Mouse (Mus musculus) right cerebral cortex, postnatal 36 days (tissue): ENCODE measurements at regions not wholly inside any gene's neighbourhood (a gene's known extent, or its start where the extent isn't known, plus 50 kb on each side); places are given as distances from the start of the nearest gene placed in this dataset.

Experiments
- DNase-seq, 2 experiments: peaks; one replicate each; pipeline ENCODE4 v3.0.0; 2022; ENCODE audit warnings: low spot score in 2 of 2, mixed read lengths in 1 of 2

DNA sequence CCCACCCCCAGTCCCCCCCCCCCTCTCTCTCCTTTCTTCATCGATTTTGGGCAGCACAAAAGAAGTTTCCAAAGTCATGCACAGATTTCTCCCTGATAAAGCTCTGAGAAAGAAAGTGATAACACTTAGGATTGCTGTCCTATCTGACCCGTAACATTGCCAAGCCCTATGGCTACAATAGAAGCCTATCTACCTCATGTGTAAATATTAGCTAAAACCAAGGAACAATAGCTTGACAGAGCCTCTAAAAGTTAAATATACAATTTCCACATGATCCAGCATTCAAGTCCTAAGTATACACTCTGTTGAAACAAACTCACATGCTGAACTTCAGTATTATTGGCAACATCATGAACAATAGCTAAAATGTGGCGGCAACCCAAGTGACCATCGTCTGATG is 864.9 kb downstream of the Efnb2 start:
- DNase-seq, result no peak

DNA sequence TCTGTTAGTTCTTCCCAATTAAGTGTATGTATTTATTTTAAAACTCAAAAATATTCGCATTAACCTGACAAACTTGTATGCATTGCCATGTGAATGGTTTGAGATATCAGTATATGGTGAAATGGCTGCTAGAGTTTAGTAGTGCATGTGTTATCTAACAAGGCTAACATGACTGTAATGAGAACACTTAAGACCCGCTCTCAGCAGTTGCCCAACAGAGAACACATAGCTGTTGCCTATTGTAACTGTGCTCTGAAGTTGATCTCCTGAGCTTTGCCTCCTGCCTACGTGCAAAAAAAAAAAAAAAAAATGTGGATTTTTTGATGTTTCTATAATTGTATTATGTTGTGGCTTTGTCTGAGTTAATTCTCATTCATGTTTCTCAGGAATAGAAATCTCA is 897.2 kb downstream of the Efnb2 start:
- no peak for DNase-seq

DNA sequence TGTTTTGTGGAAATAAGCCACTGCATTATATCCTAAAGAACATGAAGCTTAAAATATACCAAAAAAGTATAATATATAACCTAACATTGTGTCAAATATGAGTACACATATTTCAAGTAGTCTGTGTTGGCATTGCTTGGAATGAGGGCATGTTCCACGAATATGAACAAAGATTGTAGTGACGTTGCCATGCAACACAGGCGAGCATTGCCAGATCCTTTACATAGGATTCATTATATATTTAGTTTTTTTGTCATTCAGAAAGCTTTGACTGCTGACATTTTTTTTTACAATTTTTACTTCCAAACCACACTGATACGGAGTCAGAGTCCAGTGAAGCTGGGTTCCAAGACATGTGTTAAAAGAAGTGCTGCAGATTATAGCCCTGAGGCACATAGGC is 900.1 kb downstream of the Efnb2 start:
- no peak for DNase-seq

DNA sequence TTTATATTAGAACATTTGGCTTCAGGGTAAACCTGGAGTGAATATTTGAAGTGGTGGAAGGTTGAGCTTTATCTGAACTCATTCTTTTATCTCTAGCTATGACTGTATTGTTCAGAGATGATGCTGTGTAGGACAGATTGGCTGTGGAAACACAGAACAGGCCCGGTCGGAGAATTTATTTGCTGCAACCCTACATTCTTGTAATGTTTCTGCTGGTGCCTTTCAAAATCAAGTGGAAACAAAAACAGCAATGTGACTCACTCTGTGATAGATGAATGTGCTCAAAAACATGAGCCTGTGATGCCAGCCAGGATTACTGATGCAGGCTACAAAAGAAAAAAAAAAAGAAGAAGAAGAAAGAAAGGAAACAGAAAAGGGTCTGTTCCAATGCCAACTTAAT is 928.3 kb downstream of the Efnb2 start:
- DNase-seq, result no peak

DNA sequence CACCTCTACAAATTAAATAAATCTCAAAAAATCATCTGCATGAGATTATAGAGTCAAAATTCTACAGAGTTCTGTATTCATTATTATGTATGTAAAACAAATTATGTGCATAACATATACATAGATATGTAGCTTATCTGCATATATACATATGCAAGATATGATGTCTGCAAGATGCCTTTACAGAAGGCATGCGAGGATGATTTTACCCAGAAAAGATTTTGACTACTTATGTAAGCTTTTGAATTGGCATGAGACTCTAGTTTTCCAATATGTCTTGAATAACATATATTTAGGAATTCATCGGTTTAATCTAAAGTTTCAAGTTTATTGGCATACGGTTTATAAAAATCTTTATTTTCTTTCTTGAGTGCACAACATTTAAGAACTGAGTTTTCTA is 939.2 kb downstream of the Efnb2 start:
- DNase-seq, result no peak

DNA sequence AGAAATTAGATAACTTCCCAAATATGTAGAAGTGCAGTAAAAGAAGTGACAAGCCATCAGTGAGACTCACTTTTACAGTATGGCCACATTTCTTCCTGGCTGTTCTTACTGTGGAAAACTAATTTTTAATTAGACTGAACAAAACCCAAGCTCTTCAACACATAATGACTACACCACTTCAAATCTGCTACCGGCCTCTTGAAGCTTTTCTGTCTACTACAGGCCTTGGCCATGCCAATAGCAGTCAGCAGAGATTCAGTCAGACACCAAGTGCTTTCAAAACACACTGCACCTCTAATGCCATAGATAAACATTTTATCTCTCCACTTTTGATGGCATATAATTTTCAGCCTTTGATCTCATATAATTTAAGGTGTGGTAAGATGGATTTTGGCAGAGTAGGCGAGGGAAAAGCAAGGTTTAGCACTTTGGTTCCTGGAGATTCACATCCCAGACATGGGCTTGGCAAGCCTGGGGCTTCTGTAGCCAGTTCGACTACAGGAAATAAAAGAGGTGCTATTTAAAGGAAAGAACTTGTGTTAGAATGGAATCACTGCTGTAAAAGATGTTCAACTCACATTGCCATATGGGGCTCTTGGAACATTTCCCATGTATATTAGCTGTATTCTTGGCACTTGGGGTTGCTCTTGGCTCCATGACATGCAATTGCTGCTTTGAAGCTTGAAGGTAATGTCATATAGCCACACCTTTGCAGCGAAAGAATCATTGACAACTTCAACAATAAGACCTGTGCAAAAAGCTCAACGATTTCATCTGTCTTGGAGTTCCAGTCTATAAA is 941.9 kb downstream of the Efnb2 start:
- DNase-seq, result peak; percentile 33 to 66

DNA sequence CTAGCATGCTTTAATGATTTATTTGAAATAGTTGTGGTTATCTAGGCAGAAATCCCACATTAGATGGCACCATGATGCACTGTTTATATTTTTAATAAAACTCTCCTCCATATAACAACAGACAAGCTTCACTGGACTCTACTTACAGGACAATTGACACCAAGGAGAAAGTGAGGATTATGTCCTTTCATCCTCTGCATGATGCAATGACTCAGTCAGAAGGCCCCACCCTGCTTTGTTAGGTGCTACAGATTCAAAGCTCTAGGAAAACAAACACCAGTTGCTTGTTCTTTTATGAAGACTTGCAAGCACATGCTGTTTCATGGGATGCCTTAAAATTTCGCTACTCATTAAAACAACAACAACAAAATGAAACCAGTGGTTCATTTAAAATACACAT is 950.3 kb downstream of the Efnb2 start:
- no peak for DNase-seq

DNA sequence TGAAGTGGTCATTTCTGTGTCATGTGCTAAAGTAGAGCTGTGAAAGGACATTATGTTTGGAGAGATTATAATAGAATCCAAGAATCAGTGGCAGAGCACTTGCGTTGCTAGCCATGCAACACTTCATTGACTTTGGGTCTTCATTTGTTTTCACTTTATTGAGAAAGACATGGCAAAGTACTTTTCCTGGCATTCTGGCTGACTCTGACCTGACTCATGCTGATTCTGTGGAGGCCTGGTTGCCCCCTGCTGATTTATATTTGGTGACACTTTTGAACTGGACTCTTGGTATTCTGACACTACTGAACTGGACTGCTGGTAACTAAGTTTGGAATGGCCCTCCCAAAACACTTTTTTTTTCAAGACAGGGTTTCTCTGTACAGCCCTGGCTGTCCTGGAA is 951.6 kb downstream of the Efnb2 start:
- no peak for DNase-seq

DNA sequence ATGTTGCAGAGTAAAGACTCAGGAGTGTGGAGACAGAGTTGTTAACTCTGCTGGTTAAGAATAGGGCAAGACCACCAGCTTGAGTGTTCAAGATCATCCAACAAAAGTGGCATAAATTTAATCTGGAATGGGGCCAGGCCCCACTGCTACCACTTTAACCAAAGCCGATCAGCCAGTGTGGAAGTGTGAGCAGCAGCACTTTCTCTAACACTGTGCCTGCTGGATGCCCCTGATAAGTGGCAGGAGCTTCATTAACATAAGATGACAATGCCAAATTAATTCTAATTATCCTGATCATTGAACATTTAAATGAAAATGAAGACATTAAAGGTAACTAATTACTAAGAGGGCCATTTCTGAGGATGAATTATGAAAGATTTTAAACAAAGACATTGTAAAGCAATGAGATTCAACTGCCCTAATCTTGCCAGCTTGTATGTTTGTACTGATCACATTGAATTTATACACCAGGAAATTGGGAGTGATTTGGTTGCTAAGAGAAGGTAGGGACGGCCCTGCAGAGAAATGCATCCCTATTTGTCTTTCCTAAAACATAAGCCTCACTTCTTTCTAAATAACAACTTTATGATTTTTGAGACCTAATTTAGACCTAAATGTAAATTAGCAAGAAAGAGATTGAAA is 969.6 kb downstream of the Efnb2 start:
- DNase-seq, result no peak

DNA sequence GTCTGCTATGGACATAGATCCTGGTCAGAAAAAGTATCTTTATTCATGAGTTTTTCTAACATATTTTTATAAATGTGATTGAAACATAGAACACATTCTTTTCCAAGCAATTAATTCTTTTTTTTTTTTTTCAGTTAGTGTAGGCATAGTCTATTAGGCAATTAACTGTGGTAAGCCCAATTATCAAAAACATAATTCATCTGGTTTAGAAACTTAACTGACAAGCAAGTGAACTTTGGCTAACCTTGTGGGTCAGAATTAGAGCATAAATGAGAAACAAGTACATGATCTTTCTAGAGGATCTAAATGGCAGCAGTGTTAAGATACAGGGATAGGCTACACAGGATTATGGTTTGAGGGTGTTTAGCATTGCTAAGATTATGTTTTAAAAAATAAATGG is 1007.2 kb downstream of the Efnb2 start:
- no peak for DNase-seq
